Mouse (Mus musculus) myocyte (in vitro differentiated cells): ENCODE results near the gene Kif1a.

Source experiments
- MAX ChIP-seq: IDR thresholded peaks from one replicate; pipeline ENCODE4 v1.6.1; 2011; ENCODE audit warnings: low read depth, mild to moderate bottlenecking, control low read depth
- POLR2A ChIP-seq: IDR thresholded peaks from one replicate; pipeline ENCODE4 v1.6.1; 2011; ENCODE audit warnings: low read depth, mild to moderate bottlenecking, control low read depth, moderate library complexity; ENCODE audit not compliant: insufficient read length
- POLR2AphosphoS2 ChIP-seq: IDR thresholded peaks from one replicate; pipeline ENCODE4 v1.6.1; 2011; ENCODE audit warnings: low read depth, control low read depth; ENCODE audit not compliant: insufficient read length
- TCF12 ChIP-seq: IDR thresholded peaks from one replicate; pipeline ENCODE4 v1.6.1; 2011; ENCODE audit warnings: mild to moderate bottlenecking, control low read depth; ENCODE audit not compliant: poor library complexity, insufficient read depth, severe bottlenecking
- USF1 ChIP-seq: IDR thresholded peaks from one replicate; pipeline ENCODE4 v1.6.1; 2011; ENCODE audit warnings: low read depth, mild to moderate bottlenecking, control low read depth, moderate library complexity

DNA sequence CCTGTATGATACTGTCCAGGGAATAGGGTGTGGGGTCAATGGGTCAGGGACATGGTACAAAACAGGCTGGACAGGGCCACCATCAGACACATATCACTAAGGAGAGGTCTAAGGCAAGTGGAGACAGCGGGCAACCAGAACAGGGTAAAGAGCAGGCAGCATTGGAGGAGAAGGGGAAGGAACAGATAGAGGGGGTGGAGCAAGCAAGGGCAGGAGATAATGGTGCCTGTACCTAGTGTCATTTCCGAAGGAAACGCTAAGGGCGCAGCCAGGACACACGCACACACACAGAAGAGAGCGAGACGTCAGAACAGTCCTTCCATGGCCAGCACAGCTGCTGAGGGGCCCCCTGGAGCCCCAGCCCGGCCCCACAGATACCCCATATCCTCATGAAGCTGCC is 75.2 kb downstream of the Kif1a start:
- no peak for TF ChIP-seq POLR2A
- TF ChIP-seq POLR2AphosphoS2, result no peak
- no peak for TF ChIP-seq MAX
- no peak for TF ChIP-seq USF1
- no peak for TF ChIP-seq TCF12
